Mouse (Mus musculus): Measurements from ENCODE around the gene Fcamr. TPM values are rescaled to one million over a fixed set of nuclear protein-coding genes. Genes with fewer than 3 reads are reported as not detected.

The Fcamr gene
- total RNA-seq, 4 experiments from 2014 or later, result 0.14 to 0.38 (median 0.22) TPM

GRCm38 (mm10) chr1:130801511-130801910, 809 bp downstream of the Fcamr start:
- DNase-seq (ENCODE audit: low spot score), result no peak

GRCm38 (mm10) chr1:130802976-130803375, 2.3 kb downstream of the Fcamr start:
- no peak for DNase-seq (ENCODE audit: low spot score)

GRCm38 (mm10) chr1:130804279-130804678, 3.6 kb downstream of the Fcamr start:
- no peak for DNase-seq (ENCODE audit: low spot score)

GRCm38 (mm10) chr1:130810906-130811305, 10.2 kb downstream of the Fcamr start:
- DNase-seq (ENCODE audit: low spot score), result no peak

- DNase-seq (ENCODE audit: low spot score), result no peak
These were observed 10.6 kb downstream of the Fcamr start for GRCm38 (mm10) chr1:130811316-130811715.

GRCm38 (mm10) chr1:130819737-130820136, 19.0 kb downstream of the Fcamr start:
- no peak for DNase-seq (ENCODE audit: low spot score)

GRCm38 (mm10) chr1:130820316-130821148, 19.8 kb downstream of the Fcamr start:
- DNase-seq (ENCODE audit: low spot score), result no peak

GRCm38 (mm10) chr1:130821149-130821471, 20.4 kb downstream of the Fcamr start:
- no peak for DNase-seq (ENCODE audit: low spot score)

- DNase-seq (ENCODE audit: low spot score), result no peak
These were observed 21.4 kb downstream of the Fcamr start for GRCm38 (mm10) chr1:130821911-130822625.

- DNase-seq (ENCODE audit: low spot score), result no peak
These were observed 25.7 kb downstream of the Fcamr start, which contains the start of gene Pigr for GRCm38 (mm10) chr1:130826448-130826847. Gene Pigr (plus strand): TSS chr1:130826684.

GRCm38 (mm10) chr1:130828656-130829055, 28.0 kb downstream of the Fcamr start:
- DNase-seq (ENCODE audit: low spot score), result no peak

- no peak for DNase-seq (ENCODE audit: low spot score)
These were observed 29.5 kb downstream of the Fcamr start for GRCm38 (mm10) chr1:130829906-130830830.

- no peak for DNase-seq (ENCODE audit: low spot score)
These were observed 31.8 kb downstream of the Fcamr start for GRCm38 (mm10) chr1:130832230-130833149.

- DNase-seq (ENCODE audit: low spot score), result no peak
These were observed 34.6 kb downstream of the Fcamr start for GRCm38 (mm10) chr1:130835161-130835936.

GRCm38 (mm10) chr1:130838288-130838687, 37.6 kb downstream of the Fcamr start:
- no peak for DNase-seq (ENCODE audit: low spot score)

- no peak for DNase-seq (ENCODE audit: low spot score)
These were observed 40.1 kb downstream of the Fcamr start for GRCm38 (mm10) chr1:130840599-130841379.

GRCm38 (mm10) chr1:130841621-130842020, 40.9 kb downstream of the Fcamr start:
- DNase-seq (ENCODE audit: low spot score), result no peak

GRCm38 (mm10) chr1:130844516-130844915, 43.8 kb downstream of the Fcamr start:
- no peak for DNase-seq (ENCODE audit: low spot score)
